Mouse (Mus musculus) thymus, postnatal 4 days (tissue): ENCODE measurements around the gene Olfr299.

ENCODE experiments used
- DNase-seq: peaks from one replicate; pipeline ENCODE4 v3.0.0; 2021

Olfr299 gene

DNA sequence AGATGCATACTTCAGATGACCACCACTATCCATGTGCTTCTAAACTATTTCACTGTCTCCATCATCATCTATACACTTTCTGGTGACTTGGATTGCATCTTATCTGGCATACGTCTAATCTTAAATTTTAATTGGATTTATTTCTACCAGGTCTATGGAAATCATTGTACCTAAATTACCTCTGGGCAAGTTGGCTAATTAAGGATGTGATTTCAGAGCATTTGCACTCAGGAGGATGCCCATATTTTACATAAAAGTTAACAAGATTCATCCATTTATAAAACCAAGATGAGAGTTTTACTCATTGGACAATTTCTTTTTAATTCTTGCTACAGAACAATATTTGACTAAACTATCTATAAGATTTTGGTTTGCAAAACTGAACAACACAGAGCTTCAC lies at the start of gene Olfr299:
Gene Olfr299, plus strand, starts transcription at position 301 of the 400 bp plus-strand sequence.
- DNase-seq: no peak

DNA sequence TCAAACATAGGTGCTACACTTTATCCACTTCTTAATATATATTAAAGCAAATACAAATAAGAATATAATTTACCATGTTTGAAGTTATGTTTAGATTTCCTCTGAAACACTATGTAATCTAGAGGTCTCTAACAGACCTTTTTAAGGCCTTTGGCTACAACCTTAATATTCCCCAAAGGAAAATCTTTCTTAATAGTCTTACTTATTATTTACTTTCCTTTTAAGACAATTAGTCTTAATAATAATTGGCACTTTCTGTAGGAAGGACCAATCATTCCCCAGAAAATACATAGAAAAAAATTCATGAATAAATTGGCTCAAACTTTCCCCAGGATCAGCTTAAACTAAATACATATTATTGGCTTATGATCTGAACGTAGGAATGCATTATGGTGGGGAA lies 32.7 kb downstream of the Olfr299 start, which contains the start of gene Olfr298:
Gene Olfr298, minus strand, starts transcription at position 101 of the 400 bp plus-strand sequence.
- DNase-seq: no peak
